Mouse (Mus musculus): ENCODE measurements around the gene Shank2.

- TF ChIP-seq EP300 (IDR thresholded peaks at IDR 0.05; ENCODE audit: low read depth), result no peak
- no peak for TF ChIP-seq CTCF (IDR thresholded peaks at IDR 0.05; ENCODE audit: low read depth)
Observed at GRCm38 (mm10) chr7:144379243-144379884, 377.6 kb downstream of the Shank2 start.

Data from liver, postnatal 0 days (tissue).